Mouse (Mus musculus) heart, embryonic 10.5 days (tissue): Measurements from ENCODE around the gene Zic1. TPM values are rescaled to one million over a fixed set of nuclear protein-coding genes. Genes with fewer than 3 reads are reported as not detected.

ENCODE experiments used
- DNase-seq: peaks from one replicate; pipeline ENCODE4 v3.0.0-alpha.2; 2017; ENCODE audit warnings: low spot score
- H3K27ac ChIP-seq: fragments of 300-500 bp; sonication (generic); 2 replicates; pipeline ENCODE4 v1.5.1; 2016; ENCODE audit warnings: mild to moderate bottlenecking
- H3K27me3 ChIP-seq: fragments of 300-500 bp; sonication (generic); 2 replicates; pipeline ENCODE4 v1.6.1; 2016; ENCODE audit warnings: mild to moderate bottlenecking; ENCODE audit not compliant: poor library complexity, insufficient read depth, severe bottlenecking
- H3K36me3 ChIP-seq: fragments of 300-500 bp; sonication (generic); 2 replicates; pipeline ENCODE4 v1.6.1; 2016; ENCODE audit warnings: mild to moderate bottlenecking, moderate library complexity
- H3K4me1 ChIP-seq: fragments of 300-500 bp; sonication (generic); 2 replicates; pipeline ENCODE4 v1.6.1; 2016; ENCODE audit warnings: mild to moderate bottlenecking
- H3K4me3 ChIP-seq: fragments of 300-500 bp; sonication (generic); 2 replicates; pipeline ENCODE4 v1.5.1; 2016; ENCODE audit warnings: mild to moderate bottlenecking, moderate library complexity
- H3K9me3 ChIP-seq: fragments of 300-500 bp; sonication (generic); 2 replicates; pipeline ENCODE4 v1.6.1; 2016; ENCODE audit warnings: mild to moderate bottlenecking, moderate library complexity
- WGBS: fragments of 180-500 bp; shearing (Covaris S2); methylation state at CpG from one replicate; pipeline ENCODE4 v1.1.7; 2016; 5-methylcytosine and 5-hydroxymethylcytosine counted together
- polyA plus RNA-seq: library from polyadenylated mRNA; unstranded; fragments of >200 nt; fragmentation: Nextera tagmentation; extraction: Ambion mirVana; gene quantifications from 2 replicates; pipeline ENCODE4 v1.2.1, GENCODE M21; 2016

Gene Zic1
- polyA plus RNA-seq, 1 experiment from 2014 or later, result not detected

DNA sequence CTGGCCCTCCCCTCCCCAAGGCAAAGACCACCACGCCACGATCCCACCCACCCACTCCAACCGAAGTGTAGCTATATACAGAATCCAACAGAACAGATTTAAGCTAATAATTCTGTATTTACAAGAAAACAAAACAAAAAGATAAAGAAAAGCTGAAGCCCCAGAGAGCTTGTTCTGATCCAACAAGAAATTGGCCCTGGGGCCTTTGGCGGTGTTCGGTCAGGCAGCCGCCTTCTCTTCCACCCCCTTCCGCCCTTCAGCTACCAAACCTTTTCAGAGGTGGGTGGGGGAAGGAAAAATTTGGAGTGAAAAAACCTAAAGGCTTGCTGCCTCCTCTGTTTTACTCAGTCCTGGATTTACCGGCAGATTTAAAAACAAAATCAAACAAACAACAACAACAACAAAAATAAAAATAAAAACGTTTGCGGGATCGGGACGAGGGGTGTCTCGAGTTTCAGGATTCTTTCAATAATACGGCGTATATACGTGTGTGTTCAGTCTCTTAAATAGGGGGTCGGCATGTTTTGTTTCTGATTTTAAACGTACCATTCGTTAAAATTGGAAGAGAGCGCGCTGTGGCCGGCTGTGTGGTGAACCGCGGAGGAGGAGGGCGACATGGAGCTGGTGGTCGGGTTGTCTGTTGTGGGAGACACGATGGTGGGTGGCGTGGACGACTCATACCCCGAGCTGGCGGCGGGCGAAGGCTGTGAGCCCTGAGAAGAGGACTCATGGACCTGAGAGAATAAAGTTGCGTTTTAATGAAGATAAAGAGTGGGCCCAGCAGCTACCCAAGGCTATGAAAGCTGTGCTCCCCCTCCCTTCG lies 4.4 kb downstream of the Zic1 start:
- peak overlapping the region; percentile 51 for H3K4me3 ChIP-seq
- WGBS, result under 1% methylated on average over 35 of the region's 35 CpGs
- H3K36me3 ChIP-seq, result no peaks in the 10 kb centered on the region
- H3K4me1 ChIP-seq, result peaks cover 24% of the 10 kb centered on the region
- H3K9me3 ChIP-seq, result no peaks in the 10 kb centered on the region
- no peak overlapping the region for H3K27ac ChIP-seq
- peaks cover 99% of the 10 kb centered on the region for H3K27me3 ChIP-seq
- no peak for DNase-seq

DNA sequence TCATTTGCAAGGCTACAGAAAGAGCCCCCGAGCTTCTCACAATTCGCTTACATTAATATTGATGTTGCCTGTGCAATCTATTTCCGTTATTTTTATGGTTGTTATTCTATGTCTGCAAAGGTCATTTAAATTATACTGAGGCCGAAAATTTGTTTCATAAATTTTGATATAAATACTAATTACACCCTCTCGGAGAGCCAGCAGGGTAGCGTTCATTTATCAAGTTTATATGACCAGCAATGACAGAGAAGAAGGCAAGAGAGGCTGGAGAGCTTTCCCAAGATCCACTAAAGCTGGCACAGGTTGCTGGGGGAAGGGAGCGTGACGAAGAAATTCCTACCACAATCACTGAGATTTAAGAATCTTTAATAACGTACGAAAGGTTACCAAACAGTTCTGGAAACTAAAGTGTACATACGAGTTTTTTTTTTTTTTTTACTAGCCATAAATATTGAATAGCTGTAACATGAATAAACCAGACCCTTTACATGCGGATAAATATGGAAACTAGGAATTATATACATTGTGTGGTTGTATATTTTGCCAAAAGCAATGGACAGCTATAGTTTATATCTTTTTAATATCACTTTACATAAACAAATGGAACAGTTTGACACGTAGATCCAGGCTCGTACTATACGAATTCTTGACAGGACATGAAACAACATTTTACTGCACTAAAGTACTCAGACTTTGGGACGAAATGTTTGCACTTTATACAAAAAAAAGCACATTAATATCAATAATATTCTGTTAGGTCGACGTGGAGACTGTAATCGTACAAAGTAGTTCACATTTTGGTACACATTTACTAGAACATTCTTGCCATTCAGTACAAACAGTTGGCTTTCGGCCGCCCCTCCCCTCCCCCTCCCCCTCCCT lies 5.2 kb downstream of the Zic1 start:
- 5% methylated on average over 21 of the region's 21 CpGs for WGBS
- no peaks in the 10 kb centered on the region for H3K9me3 ChIP-seq
- no peak overlapping the region for H3K4me3 ChIP-seq
- H3K27me3 ChIP-seq, result peaks cover 99% of the 10 kb centered on the region
- no peaks in the 10 kb centered on the region for H3K36me3 ChIP-seq
- H3K27ac ChIP-seq, result no peak overlapping the region
- no peak for DNase-seq
- H3K4me1 ChIP-seq, result peaks cover 27% of the 10 kb centered on the region

DNA sequence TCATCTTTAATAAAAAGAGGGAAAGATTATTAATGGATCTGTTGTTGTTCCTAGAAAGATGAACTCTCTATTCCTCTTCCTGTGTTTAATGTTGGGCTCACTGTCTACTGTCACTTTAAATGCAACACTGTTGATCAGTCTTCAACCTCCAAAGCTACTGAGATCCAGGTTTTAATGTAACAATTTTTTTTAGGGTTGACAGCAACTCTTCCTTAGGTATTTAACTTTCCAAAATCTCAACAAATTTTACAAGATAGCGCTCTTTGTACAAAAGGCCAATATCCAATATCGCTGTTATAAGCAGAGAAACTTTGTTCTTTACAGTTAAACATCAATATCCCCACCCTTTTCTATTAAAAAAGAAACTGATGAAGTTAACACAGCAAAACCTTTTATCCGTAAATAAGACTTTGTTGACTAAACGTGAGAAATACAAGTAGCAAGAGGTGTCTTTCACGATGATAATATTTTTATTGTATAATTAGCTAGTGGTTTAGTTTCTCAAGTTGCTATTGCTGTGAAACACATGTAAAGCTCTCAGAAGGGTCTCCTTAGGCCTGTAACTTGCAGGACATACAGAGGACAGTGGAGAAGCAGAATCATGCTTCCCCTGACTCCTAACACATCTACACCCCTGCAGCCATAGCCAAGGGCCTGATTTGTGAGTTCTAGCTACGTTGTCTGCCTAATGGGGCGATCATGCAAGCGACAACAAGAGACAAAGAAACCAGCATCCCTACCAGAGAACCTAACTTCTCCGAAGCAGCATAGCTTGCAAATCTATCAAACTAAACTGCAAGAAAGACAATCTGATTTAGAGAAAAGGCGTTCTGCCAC lies 6.5 kb downstream of the Zic1 start:
- H3K27me3 ChIP-seq, result peaks cover 99% of the 10 kb centered on the region
- WGBS, result 9% methylated on average over 10 of the region's 10 CpGs
- H3K4me1 ChIP-seq, result peaks cover 16% of the 10 kb centered on the region
- no peaks in the 10 kb centered on the region for H3K36me3 ChIP-seq
- H3K9me3 ChIP-seq, result no peaks in the 10 kb centered on the region
- H3K27ac ChIP-seq, result no peak overlapping the region
- no peak overlapping the region for H3K4me3 ChIP-seq
- peak; percentile 69 for DNase-seq

GRCm38 (mm10) chr9:91357321-91357720 lies 8.3 kb downstream of the Zic1 start:
- WGBS, result 9% methylated on average over 3 of the region's 3 CpGs
- peaks cover 16% of the 10 kb centered on the region for H3K4me1 ChIP-seq
- DNase-seq, result no peak
- H3K9me3 ChIP-seq, result no peaks in the 10 kb centered on the region
- peaks cover 98% of the 10 kb centered on the region for H3K27me3 ChIP-seq
- H3K4me3 ChIP-seq, result no peak overlapping the region
- H3K27ac ChIP-seq, result no peak overlapping the region
- H3K36me3 ChIP-seq, result no peaks in the 10 kb centered on the region

DNA sequence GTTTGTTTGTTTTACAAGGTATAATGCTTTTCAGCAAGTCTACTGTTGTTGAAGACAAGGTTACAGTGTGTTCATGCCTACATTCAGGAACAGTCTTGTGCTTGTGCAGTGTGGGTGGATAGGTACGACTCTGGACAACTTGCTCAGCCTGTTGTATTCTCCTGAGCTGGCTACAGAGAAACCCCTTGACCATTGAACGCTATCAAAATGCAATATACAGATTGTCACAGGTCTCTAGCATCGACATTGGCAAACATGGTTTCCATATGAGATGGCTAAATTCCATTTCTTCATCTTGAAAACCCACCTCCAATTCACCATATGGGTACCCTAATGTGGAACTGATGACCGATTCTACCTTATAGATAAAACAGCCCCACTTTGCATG lies 9.3 kb downstream of the Zic1 start:
- 14% methylated on average over 4 of the region's 4 CpGs for WGBS
- H3K27me3 ChIP-seq, result peaks cover 98% of the 10 kb centered on the region
- no peaks in the 10 kb centered on the region for H3K9me3 ChIP-seq
- no peak for DNase-seq
- no peaks in the 10 kb centered on the region for H3K36me3 ChIP-seq
- no peak overlapping the region for H3K4me3 ChIP-seq
- no peak overlapping the region for H3K27ac ChIP-seq
- peaks cover 7% of the 10 kb centered on the region for H3K4me1 ChIP-seq

GRCm38 (mm10) chr9:91355629-91356352 lies 9.8 kb downstream of the Zic1 start:
- under 1% methylated on average over 35 of the region's 35 CpGs for WGBS
- Histone ChIP-seq H3K9me3 (no peaks in the 10 kb centered on the region), H3K27ac (no peak overlapping the region), H3K27me3 (peaks cover 98% of the 10 kb centered on the region), H3K4me1 (peaks cover 8% of the 10 kb centered on the region), H3K4me3 (peak overlapping the region; percentile 50), H3K36me3 (no peaks in the 10 kb centered on the region)
- DNase-seq, result peak; percentile 78

DNA sequence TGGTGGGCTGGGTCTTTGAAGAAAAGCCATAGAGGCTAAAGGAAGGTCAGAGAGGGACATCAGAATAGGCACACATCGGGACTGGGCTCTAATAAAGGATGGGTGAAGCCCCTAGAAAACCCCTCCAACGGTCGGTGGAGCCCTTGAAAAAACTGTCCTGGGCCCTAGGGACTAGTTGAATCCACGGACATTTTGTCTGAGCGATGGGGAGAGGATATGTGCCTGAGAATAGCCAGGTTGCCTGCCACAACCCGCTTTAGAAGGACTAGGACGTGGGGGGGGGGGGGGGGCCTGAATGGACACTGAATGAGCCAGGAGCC lies 10.4 kb downstream of the Zic1 start:
- H3K27ac ChIP-seq, result no peak overlapping the region
- 0% methylated on average over 7 of the region's 7 CpGs for WGBS
- H3K4me3 ChIP-seq, result peak overlapping the region; percentile 50
- DNase-seq, result peak; percentile 69
- H3K36me3 ChIP-seq, result no peaks in the 10 kb centered on the region
- peaks cover 98% of the 10 kb centered on the region for H3K27me3 ChIP-seq
- peaks cover 10% of the 10 kb centered on the region for H3K4me1 ChIP-seq
- no peaks in the 10 kb centered on the region for H3K9me3 ChIP-seq

DNA sequence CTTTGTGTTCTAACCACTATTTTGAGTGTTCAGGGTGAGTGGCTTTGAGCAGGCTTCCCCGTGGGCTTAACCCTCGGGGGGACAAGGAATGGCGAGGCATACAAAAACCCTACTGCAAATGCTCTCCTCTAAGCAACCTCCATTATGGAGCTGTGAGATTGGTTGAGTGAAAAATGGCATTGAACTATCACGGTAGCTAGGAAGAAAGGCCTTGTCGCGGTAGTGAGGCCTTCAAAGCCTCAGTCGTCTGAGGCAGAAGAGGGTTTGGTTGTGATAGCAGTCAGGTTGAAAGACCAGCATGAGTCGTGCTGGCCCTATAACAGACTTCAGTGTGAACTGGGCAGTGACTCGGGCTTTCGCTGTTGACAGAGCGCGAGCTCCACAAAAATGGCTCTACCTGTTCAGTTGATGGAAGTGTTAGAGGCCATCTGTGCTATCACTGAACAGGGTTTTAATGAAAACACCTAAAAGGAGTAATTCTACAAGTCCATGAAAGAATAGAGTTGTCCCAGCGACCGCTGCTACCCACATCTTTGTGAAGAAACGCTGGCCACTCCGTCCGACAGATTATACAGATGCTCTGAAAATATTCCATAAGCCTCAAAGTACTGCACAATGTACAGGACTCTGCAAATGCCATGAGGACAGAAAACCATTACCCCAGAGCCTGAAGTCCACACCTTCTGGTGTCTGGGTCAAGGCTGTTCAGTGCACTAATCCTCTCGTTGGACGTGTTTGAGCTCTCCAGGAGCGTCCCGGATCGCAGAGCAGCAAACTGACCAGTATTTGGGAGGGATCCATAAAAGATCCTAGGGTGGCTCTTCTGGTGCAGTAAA lies 11.0 kb downstream of the Zic1 start:
- WGBS, result 3% methylated on average over 22 of the region's 22 CpGs
- no peak for DNase-seq

DNA sequence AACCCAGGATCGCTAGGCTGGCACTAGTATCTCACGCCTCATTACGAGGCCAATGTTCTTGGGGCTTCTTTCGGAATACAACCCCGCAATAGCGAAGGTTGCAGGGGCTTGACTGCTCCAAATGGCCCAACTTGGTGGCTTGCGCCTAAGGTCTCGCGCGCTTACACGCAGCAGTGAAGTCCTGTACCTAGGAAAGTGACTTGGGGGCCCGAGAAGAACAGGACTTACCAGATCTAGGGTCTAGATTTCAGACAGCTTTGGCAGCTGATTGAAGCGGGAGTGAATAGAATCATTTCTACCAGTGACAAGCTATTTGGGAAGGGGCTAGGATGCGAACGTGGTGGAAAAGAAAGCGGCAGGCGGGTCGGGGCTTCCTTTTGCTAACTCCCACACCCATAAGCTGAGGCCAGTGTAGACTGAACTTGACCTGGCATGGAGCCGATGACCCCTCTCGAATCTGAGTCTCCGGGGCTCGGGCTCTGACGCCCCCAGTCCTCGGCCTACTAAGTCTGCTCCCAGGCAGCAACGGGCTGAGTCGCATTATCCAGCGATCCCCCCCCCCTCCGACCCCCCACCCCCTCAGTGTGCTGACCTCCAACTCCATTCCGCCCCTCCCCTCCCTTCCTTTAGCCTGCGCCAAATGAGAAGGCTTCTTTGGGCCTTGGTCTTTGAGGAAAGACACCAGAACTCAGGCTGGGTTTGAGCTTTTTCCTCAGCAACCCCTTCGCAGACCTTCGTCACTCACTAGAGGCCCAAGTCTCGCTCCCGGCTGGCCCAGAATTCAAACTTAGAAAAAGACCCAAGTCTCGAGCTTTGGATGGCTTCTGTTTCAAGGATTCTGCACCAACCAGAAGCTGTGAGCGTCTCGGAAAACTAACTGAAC lies 11.8 kb downstream of the Zic1 start:
- Histone ChIP-seq H3K9me3 (no peaks in the 10 kb centered on the region), H3K27me3 (peaks cover 99% of the 10 kb centered on the region), H3K4me3 (no peak overlapping the region), H3K4me1 (peaks cover 10% of the 10 kb centered on the region), H3K36me3 (no peaks in the 10 kb centered on the region), H3K27ac (no peak overlapping the region)
- 2% methylated on average over 37 of the region's 37 CpGs for WGBS
- no peak for DNase-seq

More for the DNA sequence above, 11.0 kb downstream of the Zic1 start:
- no peak overlapping the region for H3K27ac ChIP-seq
- H3K4me1 ChIP-seq, result peaks cover 10% of the 10 kb centered on the region
- no peak overlapping the region for H3K4me3 ChIP-seq
- no peaks in the 10 kb centered on the region for H3K9me3 ChIP-seq
- H3K27me3 ChIP-seq, result peaks cover 98% of the 10 kb centered on the region
- H3K36me3 ChIP-seq, result no peaks in the 10 kb centered on the region

- Histone ChIP-seq H3K9me3 (no peaks in the 10 kb centered on the region), H3K4me3 (no peak overlapping the region), H3K27ac (no peak overlapping the region), H3K4me1 (peaks cover 10% of the 10 kb centered on the region), H3K27me3 (peaks cover 99% of the 10 kb centered on the region), H3K36me3 (no peaks in the 10 kb centered on the region)
- DNase-seq, result no peak
- WGBS, result 1% methylated on average over 15 of the region's 15 CpGs
Observed at GRCm38 (mm10) chr9:91352786-91353185, 12.8 kb downstream of the Zic1 start.

- Histone ChIP-seq H3K4me1 (peaks cover 10% of the 10 kb centered on the region), H3K36me3 (no peaks in the 10 kb centered on the region), H3K27me3 (peaks cover 98% of the 10 kb centered on the region), H3K9me3 (no peaks in the 10 kb centered on the region), H3K27ac (no peak overlapping the region), H3K4me3 (no peak overlapping the region)
- WGBS, result 1% methylated on average over 13 of the region's 13 CpGs
- DNase-seq, result no peak
Observed at GRCm38 (mm10) chr9:91351961-91352411, 13.6 kb downstream of the Zic1 start.
